Mouse (Mus musculus) CH12.LX (cell line): ENCODE measurements around the gene Cmtm8. TPM values are rescaled to one million over a fixed set of nuclear protein-coding genes. Genes with fewer than 3 reads are reported as not detected.

Source experiments
- DNase-seq: peaks from one replicate; pipeline ENCODE4 v3.0.0-alpha.2; 2013; ENCODE audit errors: extremely low read depth
- H3K27ac ChIP-seq: 2 replicates; pipeline ENCODE4 v1.5.1; 2012; ENCODE audit warnings: low read depth, mild to moderate bottlenecking, control low read depth, moderate library complexity; ENCODE audit not compliant: insufficient read depth
- H3K27me3 ChIP-seq: replicated peaks from 2 replicates; pipeline ENCODE3; 2012; ENCODE audit warnings: inconsistent platforms
- H3K36me3 ChIP-seq, 2 experiments: replicated peaks in 1 of 2; 2 replicates each; pipeline versions ENCODE3 to v1.6.1; 2012; ENCODE audit warnings: inconsistent platforms in 1 of 2, low read length in 1 of 2, mild to moderate bottlenecking in 1 of 2, mixed read lengths in 1 of 2, moderate library complexity in 1 of 2; ENCODE audit not compliant: control insufficient read depth in 1 of 2, insufficient read depth in 1 of 2
- H3K4me1 ChIP-seq, 2 experiments: 2 replicates each; pipeline ENCODE4 v1.6.1; 2012; ENCODE audit warnings: inconsistent platforms in 1 of 2, moderate library complexity in 1 of 2; ENCODE audit not compliant: insufficient read depth in 2 of 2, control insufficient read depth in 1 of 2
- H3K4me2 ChIP-seq: 2 replicates; pipeline ENCODE4 v1.6.1; 2012; ENCODE audit warnings: low read depth, mild to moderate bottlenecking, control low read depth; ENCODE audit not compliant: poor library complexity, insufficient read depth, severe bottlenecking
- H3K4me3 ChIP-seq, 3 experiments: fragments of 150-350 bp in 1 of 3; sonication (generic) in 1 of 3; replicated peaks in 1 of 3; 2 replicates each; pipeline versions ENCODE3 to v1.5.1; 2011 to 2012; ENCODE audit warnings: low read depth in 2 of 3, low read length in 2 of 3, mild to moderate bottlenecking in 2 of 3, moderate library complexity in 2 of 3, control low read depth in 1 of 3, improper control_type of control experiment in 1 of 3, inconsistent platforms in 1 of 3, mixed read lengths in 1 of 3; ENCODE audit not compliant: poor library complexity in 1 of 3
- H3K79me2 ChIP-seq: replicated peaks from 2 replicates; pipeline ENCODE4 v1.6.1; 2012; ENCODE audit warnings: mild to moderate bottlenecking, moderate library complexity; ENCODE audit not compliant: control insufficient read depth, poor library complexity, insufficient read depth, severe bottlenecking; ENCODE audit errors: extremely low read depth
- H3K9ac ChIP-seq: 2 replicates; pipeline ENCODE4 v1.6.1; 2012; ENCODE audit warnings: low read depth, mild to moderate bottlenecking, control low read depth, moderate library complexity; ENCODE audit not compliant: insufficient read depth
- H3K9me3 ChIP-seq: replicated peaks from 2 replicates; pipeline ENCODE3; 2012; ENCODE audit warnings: low read length, inconsistent platforms, mixed read lengths
- BHLHE40 ChIP-seq: IDR thresholded peaks from 2 replicates; pipeline ENCODE4 v1.6.1; 2011; ENCODE audit warnings: mild to moderate bottlenecking, low read depth, low read length, improper control_type of control experiment
- CHD1 ChIP-seq: IDR thresholded peaks from 2 replicates; pipeline ENCODE4 v1.6.1; 2012; ENCODE audit warnings: low read depth, low read length, improper control_type of control experiment, inconsistent platforms
- CHD2 ChIP-seq: IDR thresholded peaks from 2 replicates; pipeline ENCODE4 v1.6.1; 2011; ENCODE audit warnings: low read length, improper control_type of control experiment
- E2F4 ChIP-seq: IDR thresholded peaks from 2 replicates; pipeline ENCODE4 v1.6.1; 2011; ENCODE audit warnings: low read depth, low read length, improper control_type of control experiment; ENCODE audit not compliant: insufficient replicate concordance
- ELF1 ChIP-seq: IDR thresholded peaks from 2 replicates; pipeline ENCODE4 v1.6.1; 2014; ENCODE audit warnings: low read depth, mild to moderate bottlenecking, inconsistent platforms, low read length, improper control_type of control experiment
- EP300 ChIP-seq: IDR thresholded peaks from 2 replicates; pipeline ENCODE4 v1.6.1; 2011; ENCODE audit warnings: low read length, improper control_type of control experiment
- ETS1 ChIP-seq: conservative IDR thresholded peaks from 2 replicates; pipeline ENCODE4 v1.6.1; 2012; ENCODE audit warnings: low read depth, mild to moderate bottlenecking, inconsistent platforms, low read length, improper control_type of control experiment, moderate library complexity
- HCFC1 ChIP-seq: IDR thresholded peaks from 2 replicates; pipeline ENCODE4 v1.6.1; 2012; ENCODE audit warnings: low read depth, mild to moderate bottlenecking, inconsistent platforms, low read length, improper control_type of control experiment
- IRF4 ChIP-seq: IDR thresholded peaks from 2 replicates; pipeline ENCODE4 v1.6.1; 2014; ENCODE audit warnings: low read depth, mild to moderate bottlenecking, inconsistent platforms, low read length, improper control_type of control experiment
- JUND ChIP-seq: conservative IDR thresholded peaks from 2 replicates; pipeline ENCODE4 v1.6.1; 2011; ENCODE audit warnings: low read depth, low read length, improper control_type of control experiment
- MAX ChIP-seq: IDR thresholded peaks from 2 replicates; pipeline ENCODE4 v1.6.1; 2011; ENCODE audit warnings: low read length, improper control_type of control experiment
- MXI1 ChIP-seq: IDR thresholded peaks from 2 replicates; pipeline ENCODE4 v1.6.1; 2011; ENCODE audit warnings: mild to moderate bottlenecking, low read depth, low read length, improper control_type of control experiment
- MYC ChIP-seq: IDR thresholded peaks from 2 replicates; pipeline ENCODE4 v1.6.1; 2011; ENCODE audit warnings: low read depth, mild to moderate bottlenecking, improper control_type of control experiment, low read length
- NELFE ChIP-seq: IDR thresholded peaks from 2 replicates; pipeline ENCODE4 v1.6.1; 2011; ENCODE audit warnings: low read depth, low read length, improper control_type of control experiment
- NRF1 ChIP-seq: IDR thresholded peaks from 2 replicates; pipeline ENCODE4 v1.6.1; 2014; ENCODE audit warnings: low read depth, mild to moderate bottlenecking, inconsistent platforms, low read length, improper control_type of control experiment, moderate library complexity
- PAX5 ChIP-seq: IDR thresholded peaks from 2 replicates; pipeline ENCODE4 v1.6.1; 2012; ENCODE audit warnings: low read length, inconsistent platforms, mixed read lengths
- POLR2A ChIP-seq: IDR thresholded peaks from 2 replicates; pipeline ENCODE4 v1.6.1; 2011; ENCODE audit warnings: low read depth, mild to moderate bottlenecking, improper control_type of control experiment, low read length
- RAD21 ChIP-seq: IDR thresholded peaks from 2 replicates; pipeline ENCODE4 v1.6.1; 2011; ENCODE audit warnings: low read depth, mild to moderate bottlenecking, low read length, improper control_type of control experiment, moderate library complexity
- RCOR1 ChIP-seq: conservative IDR thresholded peaks from 2 replicates; pipeline ENCODE4 v1.6.1; 2012; ENCODE audit warnings: low read depth, mild to moderate bottlenecking, inconsistent platforms, low read length, improper control_type of control experiment
- SIN3A ChIP-seq: IDR thresholded peaks from 2 replicates; pipeline ENCODE4 v1.6.1; 2012; ENCODE audit warnings: low read length, improper control_type of control experiment, inconsistent platforms
- SMC3 ChIP-seq: IDR thresholded peaks from 2 replicates; pipeline ENCODE4 v1.6.1; 2011; ENCODE audit warnings: low read depth, low read length, improper control_type of control experiment
- TCF12 ChIP-seq: IDR thresholded peaks from 2 replicates; pipeline ENCODE4 v1.6.1; 2014; ENCODE audit warnings: low read depth, mild to moderate bottlenecking, inconsistent platforms, low read length, improper control_type of control experiment
- UBTF ChIP-seq: IDR thresholded peaks from 2 replicates; pipeline ENCODE4 v1.6.1; 2012; ENCODE audit warnings: low read depth, mild to moderate bottlenecking, inconsistent platforms, low read length, improper control_type of control experiment, moderate library complexity
- USF1 ChIP-seq: IDR thresholded peaks from 2 replicates; pipeline ENCODE4 v1.6.1; 2014; ENCODE audit warnings: low read depth, mild to moderate bottlenecking, inconsistent platforms, low read length, improper control_type of control experiment
- USF2 ChIP-seq: conservative IDR thresholded peaks from 2 replicates; pipeline ENCODE4 v1.6.1; 2011; ENCODE audit warnings: low read depth, low read length, improper control_type of control experiment
- dilution Hi-C: fragments of 300-500 bp; cut with MboI; formaldehyde crosslinking; loops from 2 replicates; pipeline ENCODE4 v1.14.3; 2020; ENCODE audit warnings: low sequenced_read_pairs; ENCODE audit not compliant: extremely low pct_unique_long_range_greater_than_20kb, extremely low pct_ligation_motif_present
- in situ Hi-C: fragments of 300-500 bp; cut with MboI; formaldehyde crosslinking; loops from 3 replicates; pipeline ENCODE4 v1.14.3; 2019; ENCODE audit warnings: low sequenced_read_pairs, low pct_ligation_motif_present, low pct_unique_long_range_greater_than_20kb, mixed read lengths
- polyA plus RNA-seq: library from polyadenylated mRNA; unstranded; fragments of >175 nt; gene quantifications from 2 replicates; pipeline ENCODE4 v1.2.1, GENCODE M21; 2012; ENCODE audit warnings: low read depth; ENCODE audit not compliant: insufficient read length
- total RNA-seq, 2 experiments: library from RNA; depleted of rRNA; stranded (reverse); fragments of 300-350 nt in 1 of 2; fragments of >200 nt in 1 of 2; gene quantifications; 2 replicates each; pipeline ENCODE4 v1.2.3; 2012 to 2014

The Cmtm8 gene
- total and polyA plus RNA-seq, 3 experiments, result 1.6 to 4.1 (median 2.7) TPM

GRCm38 (mm10) chr9:114742731-114743130, 101.2 kb downstream of the Cmtm8 start:
- Histone ChIP-seq H3K9ac (no peak overlapping the region), H3K79me2 (no peaks in the 10 kb centered on the region; the same call in 1 of the 2 replicates), H3K4me1 (peaks cover 4 to 34% of the 10 kb centered on the region in 2 experiments), H3K36me3 (peaks cover 47 to 82% of the 10 kb centered on the region in 2 experiments), H3K27ac (peak overlapping the region; percentile 39), H3K4me2 (no peak overlapping the region), H3K27me3 (no peaks in the 10 kb centered on the region), H3K4me3 (no peak overlapping the region), H3K9me3 (no peaks in the 10 kb centered on the region)
- DNase-seq, result peak; percentile 74
- TF ChIP-seq MXI1 (peak; percentile 39; the same call in 1 of the 2 replicates), MYC (peak; percentile 66; the same call in 1 of the 2 replicates), IRF4 (peak; percentile 45; the same call in 1 of the 2 replicates), ELF1 (peak; percentile 78), RCOR1 (no peak), USF1 (no peak), EP300 (peak; percentile 77), BHLHE40 (0 out of 2 replicates have a peak, but pooled peaks have one; percentile 28), NELFE (no peak), CHD2 (0 out of 2 replicates have a peak, but pooled peaks have one; percentile 8), E2F4 (no peak), SMC3 (no peak), ETS1 (0 out of 2 replicates have a peak, but pooled peaks have one; percentile 12), MAX (peak; percentile 57; the same call in 1 of the 2 replicates)
- dilution Hi-C loops, result no loop called here
- in situ Hi-C loops, result no loop called here

- H3K27ac ChIP-seq, result peak overlapping the region; percentile 11; the same call in 1 of the 2 replicates
- dilution Hi-C loops, result no loop called here
- DNase-seq, result no peak
These were observed 103.6 kb downstream of the Cmtm8 start for GRCm38 (mm10) chr9:114740336-114740735.

More at GRCm38 (mm10) chr9:114740336-114740735, 103.6 kb downstream of the Cmtm8 start:
- H3K27me3 ChIP-seq, result no peaks in the 10 kb centered on the region
- TF ChIP-seq UBTF (no peak), NELFE (no peak), CHD1 (no peak), E2F4 (no peak), NRF1 (no peak), JUND (no peak), USF1 (no peak), MXI1 (no peak), POLR2A (no peak), SIN3A (no peak), TCF12 (no peak), MAX (no peak), RAD21 (no peak), USF2 (no peak), EP300 (no peak), PAX5 (no peak), HCFC1 (no peak), SMC3 (no peak), RCOR1 (no peak), BHLHE40 (no peak)
- H3K79me2 ChIP-seq, result no peaks in the 10 kb centered on the region; the same call in 1 of the 2 replicates
- H3K36me3 ChIP-seq, result peaks cover 34 to 74% of the 10 kb centered on the region in 2 experiments
- no peaks in the 10 kb centered on the region for H3K9me3 ChIP-seq
- no peak overlapping the region for H3K4me2 ChIP-seq
- no peak overlapping the region for H3K9ac ChIP-seq
- in situ Hi-C loops, result no loop called here
- H3K4me3 ChIP-seq, result no peak overlapping the region
- peaks cover 4 to 33% of the 10 kb centered on the region in 2 experiments for H3K4me1 ChIP-seq
